Mouse (Mus musculus) frontal cortex, postnatal 14 days (tissue): Measurements from ENCODE around the gene Chdh.

Source experiments
- DNase-seq, 2 experiments: peaks; one replicate each; pipeline ENCODE4 v3.0.0; 2022; ENCODE audit warnings: low spot score in 2 of 2

The Chdh gene

DNA sequence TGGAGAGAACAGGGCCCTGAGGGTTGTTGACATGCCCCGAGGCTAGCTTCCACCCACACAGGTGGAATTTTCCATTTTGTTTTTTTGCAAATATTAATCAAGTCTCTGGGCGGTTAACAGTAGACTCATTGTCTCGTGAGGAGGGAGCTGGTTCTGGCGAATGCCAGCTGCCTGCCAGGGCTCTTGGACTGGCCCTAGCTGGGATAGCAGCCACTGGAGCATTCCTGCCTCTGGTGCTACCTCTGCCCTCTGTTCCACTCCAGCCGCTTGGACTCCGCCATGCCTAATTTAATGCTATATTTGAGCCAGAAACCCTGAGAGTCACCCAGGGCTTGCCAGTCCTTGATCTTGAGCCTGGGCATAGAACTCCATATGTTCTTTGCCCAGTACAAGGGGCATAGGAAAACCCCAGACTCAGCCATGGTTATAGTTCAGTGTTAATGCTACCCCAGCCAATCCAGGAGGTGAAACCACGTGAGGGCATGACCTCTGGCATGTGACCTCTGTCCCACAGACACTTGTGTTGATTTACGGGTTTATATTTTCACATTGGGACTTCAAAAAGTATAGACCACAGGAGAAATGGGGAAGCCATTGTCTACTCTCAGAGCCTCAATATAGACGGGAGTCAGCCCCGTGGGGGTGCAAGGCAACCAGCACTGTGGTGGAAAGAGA lies 3.2 kb downstream of the Chdh start:
- DNase-seq, result no peak

DNA sequence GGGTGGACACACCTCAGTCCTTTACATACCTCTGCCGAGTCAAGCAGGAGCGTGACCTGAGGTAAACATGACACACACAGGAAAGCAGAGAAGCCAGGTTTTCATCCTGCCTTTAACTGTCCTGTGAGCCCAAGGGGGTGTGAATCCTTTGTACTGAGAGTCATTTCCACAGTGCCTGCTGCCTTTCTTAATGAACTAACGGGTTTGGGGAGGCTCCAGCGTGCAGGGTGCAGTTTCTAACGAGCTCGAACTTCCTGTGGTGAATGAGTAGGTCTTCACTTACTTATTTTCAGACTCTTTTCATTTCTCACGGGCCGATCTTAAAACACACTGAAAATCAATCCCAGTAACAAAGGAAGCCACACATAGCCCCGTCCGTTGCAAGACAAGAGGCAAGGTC lies 5.7 kb downstream of the Chdh start:
- DNase-seq, result no peak

DNA sequence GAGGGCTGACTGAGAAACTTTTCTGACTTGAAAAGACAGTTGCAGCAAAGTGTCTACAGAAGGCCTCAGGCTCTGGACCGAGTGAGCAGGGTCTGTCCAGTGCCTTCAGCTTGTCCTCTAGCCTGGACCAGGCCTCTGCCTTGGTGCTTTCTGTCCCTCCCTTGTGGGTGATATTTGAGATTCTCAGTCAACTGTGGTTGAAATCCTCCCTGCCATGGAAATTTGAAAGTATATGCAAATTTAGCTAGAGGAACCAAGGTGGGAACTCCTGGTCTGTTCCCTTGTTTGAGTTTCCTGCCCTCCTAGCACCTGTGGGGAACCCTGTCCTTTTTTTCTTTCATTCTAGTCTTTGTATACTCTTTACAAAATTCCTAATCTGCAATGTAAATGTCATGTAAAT lies 6.2 kb downstream of the Chdh start:
- DNase-seq, result no peak

DNA sequence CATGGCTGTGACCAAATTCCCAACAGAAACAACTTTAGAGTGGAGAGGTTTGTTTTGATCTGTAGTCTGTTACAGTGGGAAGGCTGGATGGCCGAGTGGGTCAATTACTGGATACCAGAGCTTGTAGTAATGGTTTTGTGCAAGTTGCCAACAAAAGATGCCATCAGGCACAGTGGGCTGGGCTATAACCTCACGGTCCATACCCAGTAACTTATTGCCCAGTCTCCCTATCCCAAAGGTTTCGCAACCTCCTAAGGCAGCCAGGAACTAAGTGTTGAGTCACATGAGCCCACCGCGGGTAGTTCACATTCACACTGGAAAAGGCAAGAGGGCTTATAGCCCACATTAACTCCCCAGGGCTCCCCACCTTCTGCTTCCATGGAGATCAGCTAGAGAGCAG lies 7.8 kb downstream of the Chdh start:
- no peak for DNase-seq

DNA sequence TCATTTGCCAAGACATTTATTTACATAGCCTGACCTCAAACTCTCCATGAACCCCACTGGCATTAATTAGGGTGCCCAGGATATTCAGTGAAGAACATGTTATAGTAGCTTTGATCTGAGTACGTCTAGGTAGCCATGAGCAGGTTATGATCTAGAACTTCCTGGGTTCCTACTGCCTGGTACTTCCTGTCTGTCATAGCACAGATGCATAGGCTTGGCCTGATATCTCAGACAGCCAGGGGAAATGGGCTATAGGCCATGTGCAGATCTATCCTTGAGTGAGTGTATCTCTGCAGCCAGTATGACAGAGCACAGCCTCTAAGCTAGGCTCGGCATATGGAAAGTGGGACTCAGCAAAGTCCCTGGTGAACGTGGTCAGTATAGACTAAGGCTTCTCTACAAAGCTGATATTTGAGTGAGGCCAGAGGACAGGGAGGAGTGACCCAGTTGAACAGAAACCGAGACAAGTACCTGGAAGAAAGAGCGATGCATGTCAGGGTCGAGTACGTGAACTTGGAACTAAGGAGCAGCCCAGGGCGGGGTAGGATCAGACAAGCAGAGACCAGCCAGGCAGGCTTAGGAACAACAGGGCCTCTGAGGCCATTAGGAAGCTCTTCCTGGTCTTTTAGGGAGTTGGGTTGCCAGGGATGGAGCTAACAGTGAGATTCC lies 9.1 kb downstream of the Chdh start:
- no peak for DNase-seq

DNA sequence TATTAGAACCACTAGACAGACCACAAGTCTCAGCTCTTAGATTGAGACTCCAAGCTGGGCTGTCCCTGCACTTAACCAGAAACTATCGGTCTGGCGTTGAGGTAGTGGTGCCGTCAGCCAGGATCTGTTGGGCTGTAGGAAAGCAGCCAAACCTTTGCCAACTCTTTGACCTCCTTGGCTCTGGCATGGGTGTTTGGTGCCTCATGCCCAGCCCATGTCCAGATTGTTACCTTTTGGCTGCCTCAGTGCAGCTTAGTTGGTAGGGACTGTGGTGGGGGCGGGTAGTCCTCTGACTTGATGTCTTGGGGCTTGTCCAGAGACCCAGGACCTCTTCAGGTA lies 9.6 kb downstream of the Chdh start:
- no peak for DNase-seq

DNA sequence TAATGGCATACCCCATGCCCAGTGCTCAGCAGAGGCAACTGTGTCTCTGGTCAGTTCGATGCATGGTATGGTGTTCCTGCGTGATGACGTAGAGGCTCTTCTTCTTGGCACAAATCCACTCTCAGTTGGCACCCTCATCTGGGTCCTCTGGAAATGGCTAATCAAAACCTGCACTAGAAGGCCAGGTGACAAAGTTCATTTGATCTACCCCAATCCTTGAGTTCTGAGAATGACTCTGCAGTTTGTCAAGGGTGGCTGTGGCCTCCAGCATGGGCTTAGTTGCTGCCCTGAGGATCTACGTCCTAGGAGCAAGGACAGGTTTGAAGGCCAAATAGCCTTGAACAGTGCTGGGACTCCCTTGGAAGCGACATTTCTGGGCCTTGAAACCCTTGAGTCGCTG lies 10.0 kb downstream of the Chdh start:
- DNase-seq, result no peak

DNA sequence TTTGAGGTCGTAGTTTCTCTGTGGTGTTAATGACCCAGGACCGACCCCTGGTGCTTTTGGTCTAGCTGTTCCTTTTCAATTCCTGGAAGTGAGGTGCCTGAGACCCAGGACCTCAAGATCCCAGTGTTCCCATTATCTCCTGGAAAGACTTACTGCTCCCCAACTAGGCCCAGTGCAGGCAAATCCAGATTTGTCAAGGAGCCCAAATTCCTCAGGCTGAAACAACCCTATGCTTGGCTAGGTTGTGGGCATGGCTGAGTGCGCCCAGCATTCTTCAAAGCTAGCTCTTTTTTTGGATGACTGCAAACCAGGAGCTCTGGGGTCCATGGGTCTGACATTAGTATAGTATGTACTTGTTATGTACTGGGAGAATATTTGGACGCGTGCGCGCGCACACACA lies 10.6 kb downstream of the Chdh start:
- DNase-seq, result no peak

DNA sequence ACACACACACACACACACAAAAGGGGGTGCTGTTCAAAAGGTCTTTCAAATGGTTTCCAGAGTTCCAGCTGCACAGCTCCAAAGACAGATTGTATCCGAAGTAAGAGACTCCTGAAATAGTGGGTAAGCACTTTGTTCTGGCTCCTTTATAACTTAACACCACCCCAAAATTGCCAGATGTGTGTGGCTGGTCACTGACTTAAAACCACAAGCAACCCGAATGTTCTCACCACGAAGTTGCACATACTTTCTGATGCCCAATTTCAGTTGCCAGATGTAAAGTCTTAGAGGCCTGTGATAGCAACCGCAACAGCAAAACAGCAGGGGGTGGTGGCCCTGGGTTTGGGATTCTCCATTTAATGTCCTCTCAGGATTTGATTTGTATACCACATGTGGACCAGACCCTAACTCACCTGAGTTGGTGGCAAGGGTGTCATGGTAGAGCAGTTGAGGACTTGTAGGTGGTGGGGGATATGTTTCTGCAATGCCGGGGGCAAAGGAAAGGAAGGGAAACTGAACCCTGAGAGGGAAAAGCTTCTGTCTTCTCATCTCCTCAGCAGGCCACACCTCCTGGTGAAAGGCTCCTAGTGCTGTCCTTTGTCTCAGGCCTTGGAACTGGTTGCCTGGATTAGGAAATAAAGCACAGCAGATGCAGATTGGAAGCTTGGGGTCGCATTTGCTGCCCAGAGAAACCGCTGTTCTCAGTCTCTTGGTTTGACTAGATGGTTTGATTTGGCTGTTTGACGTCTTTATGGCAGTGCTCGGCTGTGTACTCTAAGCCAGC lies 11.2 kb downstream of the Chdh start:
- DNase-seq, result no peak

DNA sequence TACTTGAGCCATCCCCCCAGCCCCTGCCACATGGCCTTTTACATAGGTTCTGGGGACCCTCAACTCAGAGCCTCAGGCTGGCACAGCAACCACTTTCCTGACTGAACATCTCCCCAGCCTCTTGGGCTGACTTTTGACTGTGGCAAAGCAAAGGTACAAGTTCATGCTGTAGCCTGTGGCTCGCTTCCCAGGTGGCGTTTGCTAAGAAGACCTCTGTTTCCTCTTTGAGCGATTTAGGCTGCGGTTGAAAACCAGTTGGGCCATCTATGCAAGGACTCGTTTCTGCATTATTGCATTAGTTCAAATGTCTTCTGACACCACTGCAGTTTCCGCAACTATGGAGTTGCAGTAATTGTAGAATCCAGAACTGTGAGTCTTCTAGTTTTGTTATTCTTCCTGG lies 13.6 kb downstream of the Chdh start:
- no peak for DNase-seq

DNA sequence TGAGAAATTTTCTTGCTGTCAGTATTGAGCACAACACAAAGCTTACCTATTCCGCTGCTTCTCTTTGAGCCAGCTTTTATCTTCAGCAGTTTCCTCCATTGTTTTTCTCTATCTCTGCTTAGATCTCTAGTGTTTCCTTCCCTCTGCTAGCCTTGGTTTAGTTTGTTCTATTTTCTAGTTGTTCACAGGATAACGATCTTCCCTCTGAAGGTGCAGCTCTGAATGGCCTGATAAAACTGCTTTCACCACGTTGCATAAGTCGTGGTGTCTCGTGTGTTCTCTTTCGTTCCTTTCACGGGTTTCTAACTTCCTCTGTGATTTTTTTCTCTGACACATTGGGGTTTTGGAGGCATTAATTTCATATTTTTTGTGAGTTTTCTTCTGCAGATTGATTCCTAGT lies 15.6 kb downstream of the Chdh start:
- DNase-seq, result no peak

DNA sequence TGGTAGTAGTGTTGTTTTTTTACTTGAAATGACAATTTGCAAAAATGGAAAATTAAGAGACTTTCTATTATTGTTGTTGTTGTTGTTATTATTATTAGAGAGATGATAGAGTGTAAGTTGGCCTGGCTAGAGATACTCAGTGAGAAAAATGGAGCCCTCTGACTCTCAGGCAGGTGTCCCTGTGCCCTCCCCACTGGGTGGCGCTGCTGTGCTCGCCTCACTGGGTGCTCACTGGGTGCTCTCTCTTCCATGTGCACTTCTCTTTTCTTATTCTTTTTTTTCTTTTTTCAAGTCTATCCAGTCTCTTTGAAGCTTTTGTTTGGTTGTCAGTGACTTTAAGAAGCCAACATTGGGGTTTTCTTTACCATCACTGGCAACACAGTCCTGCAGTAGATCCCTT lies 18.6 kb downstream of the Chdh start:
- no peak for DNase-seq

DNA sequence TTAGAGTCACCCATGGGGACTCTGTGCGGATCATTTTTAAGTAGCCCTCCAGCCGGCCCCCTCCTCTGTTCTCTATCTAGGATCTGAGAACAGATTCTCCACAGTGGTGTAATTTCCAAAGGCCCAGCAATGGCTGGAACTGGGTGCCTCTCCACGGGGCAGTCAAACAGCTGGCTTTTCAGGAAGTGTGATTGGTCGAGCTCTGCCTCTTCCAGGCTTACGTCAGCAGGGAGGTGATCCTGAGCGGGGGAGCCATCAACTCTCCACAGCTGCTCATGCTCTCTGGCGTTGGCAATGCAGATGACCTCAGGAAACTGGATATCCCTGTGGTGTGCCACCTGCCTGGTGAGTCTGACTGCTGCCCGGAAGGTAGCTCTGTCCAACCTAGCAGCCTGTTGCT lies 24.6 kb downstream of the Chdh start:
- no peak for DNase-seq

DNA sequence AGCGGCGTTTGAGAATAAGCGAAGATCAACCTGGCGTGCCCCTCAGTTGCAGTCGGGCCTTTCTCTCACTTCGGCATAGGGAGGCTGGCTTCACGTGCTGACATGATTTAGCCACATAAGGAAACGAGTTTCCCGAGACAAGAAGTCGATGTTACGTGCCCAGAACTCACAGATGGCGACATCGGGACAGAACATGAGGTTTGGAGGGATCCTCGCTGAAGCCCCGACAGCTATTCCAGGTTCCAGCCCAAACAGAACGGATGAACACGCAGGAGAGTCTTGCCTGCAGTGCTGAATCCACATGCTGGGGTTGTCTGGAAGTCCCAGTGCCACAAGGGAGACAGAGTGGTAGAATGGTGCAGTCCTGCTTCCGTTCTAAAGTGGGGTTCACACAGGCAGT lies 29.6 kb downstream of the Chdh start:
- DNase-seq, result no peak

DNA sequence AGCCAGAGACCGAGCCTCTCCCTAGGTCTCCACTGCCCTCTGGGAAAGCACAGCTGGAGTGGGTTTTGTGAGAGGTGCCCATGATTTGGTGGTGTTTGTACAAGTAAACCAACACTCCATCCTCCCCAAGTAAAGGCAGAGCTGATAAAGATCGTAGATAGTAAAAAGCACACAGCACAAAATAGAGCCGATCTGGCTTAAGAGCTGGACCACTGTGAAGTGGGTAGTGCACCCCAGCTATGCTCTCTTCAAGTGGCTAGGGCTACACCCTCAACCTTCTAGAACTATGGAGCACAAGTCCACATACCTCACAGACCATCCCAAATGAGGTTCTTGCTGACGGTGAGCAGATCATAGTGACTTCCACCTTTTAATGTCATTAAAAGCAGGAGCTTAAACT lies 30.6 kb downstream of the Chdh start:
- DNase-seq, result no peak

DNA sequence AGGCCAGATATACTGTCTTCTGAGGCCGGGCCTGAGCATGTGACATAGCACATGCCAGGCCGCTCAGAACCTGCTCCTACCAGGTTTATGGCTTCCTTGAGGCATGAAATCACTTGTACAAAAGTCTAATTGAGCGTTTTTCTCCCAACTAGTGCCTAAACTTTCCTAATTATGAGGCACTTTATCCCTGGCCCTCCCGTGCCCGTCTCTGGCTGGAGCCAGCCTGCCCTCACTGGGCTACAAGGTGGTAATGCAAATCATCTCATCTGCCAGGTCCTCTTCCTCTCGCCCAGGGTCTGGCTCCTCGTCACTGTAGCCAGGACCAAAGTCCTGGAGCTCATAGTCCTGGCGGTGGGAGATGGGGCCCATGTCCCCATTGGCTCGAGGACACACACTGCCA lies 33.0 kb downstream of the Chdh start:
- DNase-seq, result no peak

DNA sequence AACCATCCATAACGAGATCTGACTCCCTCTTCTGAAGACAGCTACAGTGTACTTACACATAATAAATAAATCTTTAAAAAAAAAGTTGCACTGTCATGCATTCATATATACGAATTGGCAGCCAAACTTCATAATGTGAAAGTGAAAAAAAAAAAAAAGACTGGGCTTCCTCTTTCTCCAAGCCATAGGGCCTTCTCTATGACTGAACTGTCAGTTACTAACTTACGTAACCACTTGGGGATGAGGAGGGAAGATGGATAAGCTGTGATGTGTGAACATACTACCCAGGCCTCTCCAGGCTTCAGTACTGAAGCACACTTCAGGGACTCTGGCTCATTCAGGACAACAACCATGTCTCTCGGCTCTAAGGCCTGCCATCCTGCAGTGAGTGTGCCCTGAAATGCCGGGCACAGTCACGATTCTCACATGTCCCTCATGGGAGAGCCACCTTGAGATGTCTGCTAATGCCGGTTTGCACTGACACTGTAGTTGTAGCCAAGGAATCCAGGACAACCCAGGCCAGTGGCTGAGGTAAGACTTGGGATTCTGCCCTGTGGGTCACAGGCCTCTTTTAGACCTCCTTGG lies 34.6 kb downstream of the Chdh start:
- no peak for DNase-seq

DNA sequence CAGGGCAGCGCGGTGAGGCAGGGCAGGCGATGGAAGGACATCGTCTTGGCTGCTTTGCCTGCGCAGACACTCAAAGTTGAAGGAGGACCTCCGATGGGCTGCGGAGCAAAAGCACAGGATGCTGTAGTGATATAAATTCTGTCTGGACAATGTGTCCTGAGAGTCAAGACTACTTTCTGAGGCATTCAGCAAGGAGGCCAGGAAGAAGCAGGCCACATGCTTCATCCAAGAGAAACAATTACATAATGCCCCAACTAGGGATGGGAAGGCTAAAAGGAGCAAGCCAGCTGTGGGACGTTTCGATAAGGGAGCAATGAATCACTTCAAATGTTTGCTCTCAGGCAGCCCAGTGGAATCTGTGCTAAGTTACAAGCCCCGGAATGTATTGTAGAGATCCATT lies 36.4 kb downstream of the Chdh start:
- DNase-seq, result no peak

DNA sequence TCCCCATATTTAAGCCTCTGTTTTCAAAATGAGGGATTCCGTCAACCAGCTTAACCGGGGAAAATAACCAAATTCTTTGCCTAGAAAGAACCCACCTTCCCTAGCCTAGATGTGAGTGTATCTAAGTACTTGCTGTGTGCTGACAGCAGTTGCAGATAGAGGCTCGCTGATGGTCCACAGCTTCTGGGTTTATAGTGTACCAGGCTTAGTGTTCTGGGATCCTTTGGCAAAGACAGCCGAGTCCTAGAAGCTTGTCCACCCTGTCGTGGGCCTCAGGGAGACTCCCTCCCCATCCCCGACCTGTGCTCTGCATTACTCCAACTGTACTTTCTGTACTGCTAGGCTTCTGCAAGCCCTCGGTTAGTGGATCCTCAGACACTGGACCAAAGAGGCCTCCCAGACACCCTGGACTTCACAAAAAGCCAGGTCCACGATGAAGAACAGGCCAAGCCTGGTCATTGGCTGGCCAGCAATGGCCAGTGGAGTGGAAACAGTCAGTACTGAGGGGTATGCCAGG lies 36.9 kb downstream of the Chdh start:
- no peak for DNase-seq

DNA sequence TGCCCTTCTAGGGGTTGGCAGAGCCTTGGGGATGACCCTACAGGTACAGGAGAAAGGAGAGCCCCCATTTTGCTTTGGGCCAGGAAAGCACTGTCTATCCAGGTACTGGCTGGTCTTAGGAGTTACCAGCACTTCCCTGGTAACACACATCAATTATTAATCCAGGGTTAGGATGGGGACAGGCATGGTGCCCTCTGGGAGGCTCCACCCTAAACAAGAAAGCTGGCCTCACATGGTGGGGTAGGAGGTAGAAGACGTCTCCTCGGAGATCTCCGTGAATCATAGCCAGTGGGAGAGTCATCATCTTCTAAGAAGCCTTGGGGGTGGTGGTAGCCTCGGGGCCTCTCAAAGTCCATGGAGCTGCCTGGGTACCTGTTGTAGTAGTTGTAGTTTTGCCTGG lies 38.2 kb downstream of the Chdh start:
- no peak for DNase-seq

DNA sequence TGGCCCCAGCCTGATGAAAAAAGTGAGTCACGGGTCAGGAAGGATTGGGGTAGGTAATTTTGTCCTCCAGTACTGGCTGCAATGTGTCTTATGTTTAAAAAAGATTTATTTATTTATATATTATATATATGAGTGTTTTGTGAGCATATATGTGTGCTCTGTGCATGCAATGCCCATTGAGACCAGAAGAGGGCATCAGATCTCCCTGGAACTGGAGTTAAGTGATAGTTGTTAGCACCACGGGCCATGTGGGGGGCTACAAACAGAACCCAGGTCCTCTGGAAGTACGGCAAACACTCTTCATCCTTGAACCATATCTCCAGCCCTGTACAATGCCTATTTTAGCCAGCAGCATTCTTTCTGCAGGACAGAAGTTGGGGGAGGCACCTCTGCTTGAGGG lies 39.2 kb downstream of the Chdh start:
- DNase-seq, result no peak

DNA sequence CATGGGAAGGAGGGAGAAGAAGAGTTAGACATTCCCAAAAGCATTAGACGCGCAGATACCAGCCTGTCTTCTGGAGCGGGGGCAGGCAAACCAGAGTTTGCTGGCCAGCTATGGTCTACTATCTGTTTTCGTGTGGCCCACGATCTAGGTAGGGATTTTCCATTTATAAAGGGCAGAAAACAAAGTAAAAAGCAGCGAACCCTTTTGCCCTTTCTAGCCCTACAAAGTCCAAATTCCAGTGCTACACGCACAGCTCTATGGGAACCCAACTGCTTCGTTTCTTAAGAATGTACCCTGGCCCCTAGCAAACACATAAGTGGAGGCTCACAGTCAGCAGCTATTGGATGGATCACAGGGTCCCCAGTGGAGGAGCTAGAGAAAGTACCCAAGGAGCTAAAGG lies 41.5 kb downstream of the Chdh start:
- no peak for DNase-seq

DNA sequence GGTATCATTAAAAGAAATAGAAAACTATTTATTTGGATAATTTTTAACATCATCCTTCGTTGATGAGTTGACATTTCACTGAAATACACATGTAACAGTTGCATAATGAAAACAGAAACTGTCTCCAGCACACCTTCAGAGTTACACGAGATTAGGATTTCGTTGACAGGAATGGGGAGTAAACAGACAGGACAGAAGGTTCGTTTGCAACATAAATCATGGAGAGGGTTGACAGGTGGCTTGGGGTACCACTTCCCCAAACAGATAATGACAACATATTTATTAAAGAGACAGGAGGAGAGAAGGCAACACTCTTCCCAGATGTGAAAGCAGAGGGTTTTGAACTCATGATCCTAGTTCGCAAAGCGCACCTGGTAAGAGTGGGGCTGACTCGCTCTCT lies 46.1 kb downstream of the Chdh start:
- no peak for DNase-seq
